Mouse (Mus musculus): ENCODE data around the gene Sgf29.

Sgf29 gene

DNA sequence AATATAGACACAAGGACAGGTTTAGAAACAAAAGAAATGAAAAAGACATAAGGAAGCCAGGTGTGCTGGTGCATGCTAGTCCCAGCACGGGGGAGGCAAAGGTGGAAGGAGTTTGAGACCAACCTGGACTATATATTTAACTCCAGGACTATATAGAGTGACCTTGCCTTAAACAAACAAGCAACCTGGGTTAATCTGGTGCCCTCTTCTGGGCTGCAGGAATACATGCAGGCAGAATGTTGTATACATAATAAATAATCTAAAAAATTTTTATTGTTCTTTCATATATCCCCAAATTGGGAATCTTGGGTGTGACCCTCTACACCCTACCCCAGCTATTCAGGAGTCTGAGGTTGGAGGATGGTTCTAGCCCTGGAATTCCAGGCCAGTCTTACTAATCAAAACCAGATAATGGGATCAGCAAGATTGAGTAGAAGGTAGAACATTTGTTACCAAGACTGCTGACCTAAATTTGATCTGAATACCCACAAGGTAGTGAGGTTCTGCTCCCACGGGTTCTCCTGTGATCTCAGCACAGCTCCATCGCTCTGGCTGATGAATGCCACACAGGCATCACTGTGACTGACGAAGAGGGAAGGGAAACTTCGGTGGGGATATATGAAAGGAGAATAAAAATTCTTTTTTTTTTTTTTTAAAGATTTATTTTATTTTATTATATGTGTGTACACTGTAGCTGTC is 6.4 kb upstream of the Sgf29 start:
- in situ Hi-C loops (cut with MboI, MseI): loop anchor here (5.0 kb wide), 1 partner anchor 45 kb away; no protein-coding TSS in a partner anchor

DNA sequence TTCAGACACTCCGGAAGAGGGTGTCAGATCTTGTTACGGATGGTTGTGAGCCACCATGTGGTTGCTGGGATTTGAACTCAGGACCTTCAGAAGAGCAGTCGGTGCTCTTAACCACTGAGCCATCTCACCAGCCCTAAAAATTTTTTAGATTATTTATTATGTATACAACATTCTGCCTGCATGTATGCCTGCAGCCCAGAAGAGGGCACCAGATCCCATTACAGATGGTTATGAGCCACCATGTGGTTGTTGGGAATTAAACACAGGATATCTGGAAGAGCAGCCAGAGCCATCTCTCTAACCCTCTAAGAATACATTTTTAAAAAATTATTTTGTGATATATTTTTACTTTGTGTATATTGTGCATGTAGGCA is 5.9 kb upstream of the Sgf29 start:
- in situ Hi-C loops (cut with MboI, MseI): loop anchor here (5.0 kb wide), 1 partner anchor 44 kb away; no protein-coding TSS in a partner anchor

DNA sequence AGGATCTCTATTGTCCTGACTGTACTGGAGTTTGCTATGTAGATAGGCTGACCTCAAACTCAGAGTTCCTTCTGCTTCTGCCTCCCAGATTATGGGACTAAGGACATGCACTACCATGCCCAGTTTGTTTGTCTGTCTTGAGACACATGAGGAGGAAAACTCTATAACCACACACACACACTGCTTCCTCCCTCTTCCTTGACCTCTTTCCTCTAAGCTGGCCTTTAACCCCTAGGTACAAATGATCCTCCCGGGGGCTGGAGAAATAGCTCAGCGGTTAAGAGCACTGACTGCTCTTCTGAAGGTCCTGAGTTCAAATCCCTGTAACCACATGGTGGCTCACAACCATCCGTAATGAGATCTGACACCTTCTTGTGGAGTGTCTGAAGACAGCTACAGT is 4.8 kb upstream of the Sgf29 start:
- in situ Hi-C loops (cut with MboI, MseI): loop anchor here (5.0 kb wide), 1 partner anchor 43 kb away; no protein-coding TSS in a partner anchor

DNA sequence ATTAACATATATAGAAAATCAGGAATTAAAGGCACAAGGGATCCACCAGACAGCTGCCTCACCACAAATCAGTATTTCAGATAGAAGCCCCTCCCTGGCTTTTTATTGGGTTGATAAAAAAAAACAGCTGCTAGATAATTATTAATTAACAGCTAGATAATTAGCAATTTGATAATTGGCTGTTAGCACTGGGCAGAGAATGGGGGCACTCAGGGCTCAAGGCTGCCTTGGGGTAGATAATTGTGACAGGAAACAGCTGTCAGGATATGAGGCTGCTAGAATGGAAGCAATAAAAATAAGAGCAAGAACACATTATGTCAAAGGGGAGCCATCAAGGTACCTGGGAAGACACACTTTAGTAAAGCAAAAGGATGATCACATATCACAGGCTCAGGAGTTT is 4.2 kb upstream of the Sgf29 start:
- in situ Hi-C loops (cut with MboI, MseI): loop anchor here (5.0 kb wide), 1 partner anchor 42 kb away; no protein-coding TSS in a partner anchor

DNA sequence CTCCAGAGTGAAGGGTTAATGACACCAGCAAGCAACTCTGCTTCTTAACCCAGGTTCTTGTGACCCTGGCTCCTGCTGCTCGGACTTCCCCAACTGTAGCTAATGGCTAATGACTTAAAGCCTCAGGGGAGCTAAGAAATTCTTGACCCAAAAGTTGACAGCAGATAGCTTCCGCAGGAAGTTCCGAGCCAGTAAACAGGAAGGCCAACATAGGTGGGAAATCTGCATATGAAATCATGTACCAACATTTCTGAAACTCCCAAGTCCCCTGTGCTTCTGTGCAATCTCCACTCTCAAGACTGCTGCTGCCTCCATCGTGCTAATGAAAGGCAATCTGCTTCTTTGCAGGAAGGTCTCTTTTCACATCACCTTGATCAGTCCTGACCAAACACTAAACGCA is 3.4 kb upstream of the Sgf29 start:
- in situ Hi-C loops (cut with MboI, MseI): no loop called here

DNA sequence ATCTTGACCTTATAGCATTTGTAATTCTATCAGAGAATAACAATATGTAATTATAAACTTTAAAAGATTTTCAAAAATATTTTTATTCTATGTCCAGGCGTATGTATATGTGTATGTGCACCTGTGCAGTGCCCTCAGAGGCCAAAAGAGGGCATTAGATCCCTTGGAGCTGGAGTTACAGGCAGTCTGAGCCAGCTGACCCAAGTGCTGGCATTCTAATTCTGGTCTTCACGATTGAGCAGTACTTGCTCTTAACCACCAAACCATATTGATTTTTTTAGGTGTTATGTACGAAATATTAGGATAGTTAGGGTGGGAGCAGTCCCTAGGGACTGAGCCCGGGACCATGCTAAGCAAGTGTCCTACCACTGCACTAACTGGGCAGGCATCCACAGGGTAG is 623 bp upstream of the Sgf29 start:
- in situ Hi-C loops (cut with MboI, MseI): no loop called here

DNA sequence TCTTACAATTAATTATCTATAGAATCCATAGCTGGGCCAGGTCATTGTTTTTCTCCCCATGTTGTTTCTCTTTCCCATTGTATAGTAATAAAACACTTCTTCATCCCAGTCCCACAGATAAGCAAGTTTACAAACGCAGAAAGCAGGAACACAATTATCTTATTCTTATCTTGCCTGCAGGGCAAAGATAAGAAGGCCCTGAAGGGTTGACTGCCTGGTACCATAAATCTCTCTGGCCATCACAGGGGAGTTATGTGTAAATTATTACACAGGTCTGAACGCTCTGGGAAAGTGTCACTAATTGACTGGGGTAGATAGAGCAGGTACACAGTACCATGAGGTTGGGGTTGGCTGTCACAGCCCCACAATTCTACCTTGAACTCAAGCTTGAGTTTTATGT is 1.7 kb downstream of the Sgf29 start:
- in situ Hi-C loops (cut with MboI, MseI): no loop called here

DNA sequence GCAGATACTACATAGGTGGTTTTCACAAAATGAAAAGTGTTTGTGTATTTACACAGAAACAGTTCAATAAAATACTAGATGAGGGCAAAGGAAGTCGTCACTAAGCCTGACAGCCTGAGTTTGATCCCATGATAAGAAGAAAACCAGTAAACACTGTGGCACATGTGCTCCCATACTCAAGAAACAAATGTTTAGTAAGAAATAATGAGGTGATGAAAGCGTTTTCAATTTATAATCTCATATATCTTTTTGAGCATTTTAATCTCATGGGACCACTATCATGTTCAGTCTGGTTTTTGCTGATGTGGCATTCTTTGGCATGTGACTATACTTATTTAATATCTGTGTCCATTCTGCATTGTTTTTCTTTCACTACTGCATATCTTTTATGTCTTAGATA is 4.9 kb downstream of the Sgf29 start:
- in situ Hi-C loops (cut with MboI, MseI): no loop called here

DNA sequence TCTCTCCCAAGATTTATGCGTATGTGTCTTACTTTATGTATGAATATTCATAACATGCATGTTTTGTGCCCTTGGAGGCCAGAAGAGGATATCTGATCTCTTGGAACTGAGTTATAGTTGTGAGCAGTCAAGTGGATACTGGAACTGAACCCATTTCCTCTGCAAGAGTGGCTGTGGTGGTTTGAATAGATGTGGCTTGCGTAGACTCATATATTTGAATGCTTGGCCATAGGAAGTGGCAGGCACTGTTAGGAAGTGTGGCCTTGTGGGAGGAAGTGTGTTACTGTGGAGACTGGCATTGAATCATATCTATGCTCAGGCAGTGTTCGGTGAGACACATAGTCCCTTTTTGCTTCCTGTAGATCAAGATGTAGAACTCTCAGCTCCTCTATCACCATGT is 6.6 kb downstream of the Sgf29 start:
- in situ Hi-C loops (cut with MboI, MseI): no loop called here

DNA sequence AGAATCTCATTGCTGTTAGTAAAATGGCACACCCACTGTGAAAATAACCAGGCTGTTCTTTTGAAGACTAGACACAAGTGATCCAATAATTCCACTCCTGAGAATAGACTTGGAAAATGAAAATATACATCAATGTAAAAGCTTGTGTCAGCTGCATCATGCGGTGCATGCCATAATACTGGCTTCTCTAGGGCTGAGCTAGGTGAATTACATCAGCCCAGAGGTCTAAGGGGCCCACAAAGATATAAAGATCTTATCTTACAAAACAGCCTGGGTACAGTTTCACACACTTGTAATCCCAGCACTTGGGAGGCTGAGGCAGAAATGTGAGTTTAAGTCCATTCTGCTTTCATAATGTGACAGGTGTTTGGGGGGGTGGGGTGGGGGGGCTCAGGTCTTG is 8.4 kb downstream of the Sgf29 start:
- in situ Hi-C loops (cut with MboI, MseI): no loop called here

DNA sequence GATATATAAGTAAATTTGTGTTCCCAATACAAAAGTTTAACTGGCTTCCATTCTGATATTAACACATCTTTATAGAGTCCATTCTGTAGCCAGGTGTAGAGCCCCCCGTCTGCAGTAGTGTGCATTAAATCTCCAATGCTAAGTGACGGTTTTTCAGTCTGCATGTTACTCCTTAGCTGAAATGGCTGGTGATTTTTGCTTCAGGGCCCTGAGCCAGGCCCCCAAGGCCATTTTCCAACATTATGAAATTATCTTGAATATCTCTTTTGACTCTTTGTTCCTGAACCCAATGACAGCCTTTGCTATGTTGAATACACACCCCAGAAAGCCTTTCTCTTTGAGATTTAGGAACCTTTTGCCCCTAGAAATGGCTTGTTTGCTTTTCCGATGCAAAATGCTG is 10.7 kb downstream of the Sgf29 start:
- in situ Hi-C loops (cut with MboI, MseI): no loop called here

DNA sequence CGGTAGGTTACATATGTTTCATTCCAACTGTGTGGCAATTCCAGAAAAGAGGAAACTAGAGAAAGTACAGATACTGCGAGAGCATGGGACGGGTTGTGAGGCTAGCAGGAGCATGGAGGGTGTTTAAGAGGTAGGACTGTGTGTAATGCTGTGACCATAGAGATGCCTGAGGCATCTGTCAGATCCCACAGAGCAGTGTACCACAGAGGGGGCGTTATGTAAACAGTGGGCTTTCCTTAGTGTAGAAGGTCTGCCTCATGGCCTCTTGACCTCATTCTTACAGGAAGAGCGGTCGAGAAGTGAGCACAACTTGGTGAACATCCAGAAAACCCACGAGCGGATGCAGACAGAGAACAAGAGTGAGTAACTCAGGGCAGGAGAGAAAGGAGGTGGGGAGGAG is 14.5 kb downstream of the Sgf29 start:
- in situ Hi-C loops (cut with MboI, MseI): no loop called here

DNA sequence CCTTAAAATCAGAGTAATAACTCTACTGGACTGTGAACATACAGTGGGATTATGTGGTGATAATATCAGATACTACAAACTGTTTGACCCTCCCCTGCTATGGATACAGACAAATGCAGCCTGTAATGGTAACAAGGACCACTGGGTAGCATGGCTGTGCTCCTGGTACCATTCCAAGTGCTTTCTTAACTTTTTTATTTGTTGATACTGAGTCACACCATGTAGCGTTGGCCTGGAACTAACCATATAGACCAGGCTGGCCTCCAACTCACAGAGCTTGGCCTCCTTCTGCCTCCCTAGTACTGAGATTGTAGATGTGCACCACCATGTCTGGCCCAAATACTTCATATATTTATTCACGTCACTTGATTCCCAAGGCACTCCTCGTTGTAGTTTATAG is 16.2 kb downstream of the Sgf29 start:
- in situ Hi-C loops (cut with MboI, MseI): no loop called here

DNA sequence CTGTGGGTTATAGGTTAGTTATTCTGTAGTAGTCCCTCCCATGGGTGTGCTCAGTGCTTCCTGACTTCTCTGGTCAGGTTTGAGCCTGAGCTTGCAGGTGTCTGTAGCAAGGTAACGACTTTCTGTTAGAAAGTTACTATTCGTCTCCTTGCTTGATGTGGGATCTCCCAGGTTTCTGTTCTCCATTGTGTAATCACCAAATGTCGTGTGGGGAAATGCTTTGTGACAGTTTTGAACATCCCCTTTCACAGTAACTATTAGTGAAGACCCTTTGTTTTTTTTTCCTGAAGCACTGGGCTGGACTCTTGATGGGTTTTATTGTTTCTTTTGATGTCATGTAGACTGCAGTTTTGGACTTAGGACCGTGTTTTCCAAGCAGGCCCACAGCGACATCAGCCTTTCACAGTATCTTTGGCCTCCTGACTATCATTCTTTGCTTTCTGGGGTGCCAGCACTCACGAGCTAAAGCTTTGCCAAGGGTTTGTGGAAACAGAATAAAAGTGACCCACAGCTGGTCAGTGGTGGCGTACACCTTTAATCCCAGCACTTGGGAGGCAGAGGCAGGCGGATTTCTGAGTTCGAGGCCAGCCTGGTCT is 18.5 kb downstream of the Sgf29 start:
- in situ Hi-C loops (cut with MboI, MseI): no loop called here

DNA sequence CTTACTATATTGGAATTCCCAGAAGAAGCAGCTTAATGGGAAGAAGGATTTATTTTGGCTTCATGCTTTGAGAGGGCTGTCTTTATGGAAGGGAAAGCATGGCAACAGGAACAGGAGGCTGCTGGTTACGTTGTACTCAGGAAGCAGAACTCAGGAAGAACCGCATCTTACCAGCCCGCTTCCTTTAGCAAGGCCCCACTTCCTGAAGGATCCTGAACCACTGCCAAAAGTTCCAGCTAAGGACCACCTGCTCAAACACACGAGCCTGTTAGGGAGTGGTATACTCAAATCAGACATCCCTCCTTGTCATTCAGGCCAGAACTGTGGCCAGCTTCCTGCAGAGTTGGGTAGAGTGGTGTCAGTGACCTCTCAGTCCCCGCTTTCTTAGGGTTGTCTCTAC is 19.3 kb downstream of the Sgf29 start:
- in situ Hi-C loops (cut with MboI, MseI): no loop called here

DNA sequence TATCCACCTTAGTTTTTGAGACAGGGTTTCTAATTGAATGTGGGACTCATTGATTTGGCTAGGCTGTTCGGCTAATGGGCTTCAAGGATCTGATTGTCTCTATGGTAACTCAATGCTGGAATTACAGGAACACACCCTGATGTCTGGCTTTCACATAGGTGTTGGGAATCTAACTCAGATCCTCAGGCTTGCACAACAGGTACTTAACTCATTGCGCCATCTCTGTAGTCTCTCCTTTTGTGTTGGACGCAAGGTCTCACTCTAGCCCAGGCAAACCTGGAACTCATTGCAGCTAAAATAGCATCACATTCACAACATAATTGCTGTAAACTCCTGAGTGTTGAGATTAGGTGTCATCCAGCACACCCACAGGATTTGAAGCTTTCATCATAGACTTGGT is 21.0 kb downstream of the Sgf29 start:
- in situ Hi-C loops (cut with MboI, MseI): no loop called here

DNA sequence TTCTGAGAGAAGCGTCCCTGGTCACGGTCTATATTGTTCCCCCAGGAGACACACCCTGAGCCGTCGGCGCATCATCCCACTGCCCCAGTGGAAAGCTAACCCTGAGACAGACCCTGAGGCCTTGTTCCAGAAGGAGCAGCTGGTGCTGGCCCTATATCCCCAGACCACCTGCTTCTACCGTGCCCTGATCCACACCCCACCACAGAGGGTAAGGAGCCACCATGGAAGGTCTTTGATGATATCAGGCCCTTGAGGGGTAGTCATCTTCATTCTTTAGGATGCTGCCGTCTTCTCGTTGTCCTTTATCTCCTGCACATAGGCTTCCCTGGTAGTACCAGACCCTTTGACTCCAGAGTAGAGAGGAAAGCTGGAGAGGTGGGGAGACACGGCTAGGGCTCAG is 23.0 kb downstream of the Sgf29 start:
- in situ Hi-C loops (cut with MboI, MseI): no loop called here

DNA sequence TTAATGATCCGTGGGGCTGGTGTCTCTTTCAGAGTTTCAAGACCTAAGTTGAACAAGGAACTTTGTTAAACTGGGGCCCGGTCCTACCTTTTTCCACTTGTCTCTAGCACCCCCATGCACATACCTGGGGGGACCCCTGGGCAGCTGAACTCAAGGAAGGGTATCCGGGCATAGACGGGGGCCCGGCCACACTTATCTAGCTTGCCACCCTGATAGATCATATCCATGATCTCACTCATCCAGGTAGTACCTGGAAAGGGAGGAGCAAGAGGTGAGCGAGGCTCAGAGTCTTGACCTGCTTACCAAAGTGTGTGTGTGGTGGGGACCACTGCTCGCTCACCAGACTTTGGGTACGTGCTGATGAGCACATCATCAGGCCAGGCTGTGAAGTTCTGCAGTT is 26.0 kb downstream of the Sgf29 start:
- in situ Hi-C loops (cut with MboI, MseI): no loop called here

DNA sequence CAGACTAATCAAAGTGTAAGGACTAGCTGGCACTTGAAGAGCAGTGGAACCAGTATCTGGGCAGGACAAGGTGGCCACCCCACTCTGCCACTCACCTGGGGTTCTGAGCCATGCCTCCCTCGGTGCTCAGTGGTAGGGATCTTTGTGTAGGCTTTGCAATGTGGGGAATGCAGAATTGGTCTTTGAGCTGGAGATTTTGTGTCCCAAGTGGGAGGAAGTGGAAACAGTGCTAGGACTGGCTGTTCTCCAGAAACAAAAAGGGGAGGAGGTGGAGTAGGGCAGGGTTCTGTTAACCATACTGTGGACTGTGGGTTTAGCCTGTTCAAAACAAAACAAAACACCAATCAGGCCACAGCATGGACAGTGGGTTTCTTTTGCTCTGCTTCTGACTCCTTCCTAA is 27.1 kb downstream of the Sgf29 start, which contains the start of gene Sult1a1:
Gene Sult1a1 (minus strand): TSS at position 226 of the 400 bp plus-strand sequence.
- in situ Hi-C loops (cut with MboI, MseI): no loop called here

DNA sequence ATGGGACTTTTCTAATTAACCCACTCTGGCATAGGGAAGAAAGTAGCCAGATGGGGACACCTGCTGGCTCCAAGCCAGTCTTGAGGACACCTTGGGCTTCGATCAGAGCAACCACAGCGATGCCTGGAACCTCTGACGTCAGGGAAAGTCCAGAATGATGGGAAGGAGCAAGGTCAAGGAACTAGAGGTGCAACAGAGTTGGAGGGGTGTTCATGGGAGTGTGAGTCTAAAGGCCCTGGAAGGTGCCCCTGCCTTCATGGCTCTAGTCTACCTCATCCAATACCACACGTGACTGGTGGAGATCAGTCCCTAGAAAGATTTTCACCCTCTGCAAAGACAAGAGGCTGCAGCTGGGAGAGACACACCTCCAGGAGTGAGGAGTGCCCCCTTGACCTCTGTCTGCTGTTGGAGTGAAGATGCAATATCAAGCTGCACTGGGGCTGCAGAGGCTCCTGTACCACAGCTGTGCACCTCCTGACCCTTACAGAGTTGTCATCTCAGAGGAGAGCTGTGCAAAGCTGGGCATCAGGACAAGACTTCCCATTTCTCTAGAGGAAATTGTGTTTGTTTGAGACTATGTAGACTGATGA is 27.6 kb downstream of the Sgf29 start:
- in situ Hi-C loops (cut with MboI, MseI): no loop called here

DNA sequence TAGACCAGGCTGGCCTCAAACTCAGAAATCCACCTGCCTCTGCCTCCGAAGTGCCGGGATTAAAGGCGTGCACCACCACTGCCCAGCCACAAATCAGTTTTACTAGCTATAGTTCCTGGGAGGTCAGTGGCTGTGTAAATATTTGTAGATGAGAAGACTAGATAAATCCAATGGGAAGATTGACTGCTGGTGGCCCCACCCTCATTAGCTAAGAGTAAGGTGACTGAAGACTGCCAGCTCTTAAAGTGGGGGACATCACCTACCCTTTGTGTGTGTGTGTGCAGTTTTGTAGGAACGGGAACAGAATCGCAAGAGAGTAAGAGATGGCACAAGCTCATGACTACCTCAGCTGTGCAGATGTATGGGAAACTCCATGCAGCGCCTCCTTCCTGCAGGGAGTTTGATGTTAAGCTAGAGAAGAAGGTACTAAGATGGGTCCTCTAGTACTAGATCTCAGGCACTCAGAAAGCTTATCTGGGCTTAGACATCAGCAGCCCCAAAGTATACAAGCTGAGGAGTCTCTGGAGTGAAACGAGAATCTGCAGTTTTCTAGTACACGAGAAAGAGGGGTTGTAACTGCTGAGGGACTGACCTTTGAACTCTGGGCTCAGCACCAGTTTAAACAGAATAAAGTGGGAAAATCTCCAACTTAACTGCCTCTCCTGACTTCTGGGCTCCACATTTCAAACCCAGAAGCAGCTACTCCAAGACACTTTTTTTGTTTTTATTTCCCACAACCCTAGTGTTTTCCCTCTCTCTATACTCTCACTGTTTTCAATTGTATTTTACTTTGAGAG is 29.6 kb downstream of the Sgf29 start:
- in situ Hi-C loops (cut with MboI, MseI): no loop called here

DNA sequence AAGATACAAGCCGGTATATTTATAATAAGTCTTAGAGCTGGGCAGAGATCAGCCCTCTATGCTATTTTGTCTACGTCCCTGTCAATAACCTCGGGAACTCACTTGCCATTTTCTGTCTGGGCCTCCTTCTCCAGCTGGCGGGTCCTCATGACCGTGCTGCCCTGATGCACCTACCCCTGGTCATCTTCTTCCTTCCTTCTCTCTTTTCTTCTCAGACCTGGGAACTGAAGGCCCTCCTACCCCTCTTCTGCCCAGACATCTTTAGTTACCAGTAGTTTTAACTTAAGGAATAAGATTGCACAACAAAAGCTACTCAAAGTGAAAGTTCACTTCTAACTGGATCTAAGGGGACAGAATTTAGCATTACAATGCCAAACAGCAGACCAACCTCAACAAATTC is 30.6 kb downstream of the Sgf29 start:
- in situ Hi-C loops (cut with MboI, MseI): no loop called here
